Mouse (Mus musculus) kidney, embryonic 16.5 days (tissue): ENCODE measurements around the gene Erc2. TPM values are rescaled to one million over a fixed set of nuclear protein-coding genes. Genes with fewer than 3 reads are reported as not detected.

ENCODE experiments used
- ATAC-seq: fragments of 200-750 bp; cut with Nextera tagmentation; 2 replicates; pipeline ENCODE4 v1.8.0; 2017; ENCODE audit warnings: moderate TSS enrichment; ENCODE audit not compliant: low FRiP score, low TSS enrichment
- H3K27ac ChIP-seq: fragments of 300-500 bp; sonication (generic); 2 replicates; pipeline ENCODE4 v1.5.1; 2014; ENCODE audit warnings: low read length
- H3K27me3 ChIP-seq: fragments of 300-500 bp; sonication (generic); 2 replicates; pipeline ENCODE4 v1.6.1; 2014; ENCODE audit warnings: low read length, control low read depth, mixed read lengths; ENCODE audit not compliant: insufficient read depth
- H3K36me3 ChIP-seq: fragments of 300-500 bp; sonication (generic); 2 replicates; pipeline ENCODE4 v1.6.1; 2014; ENCODE audit warnings: low read length, control low read depth, mixed read lengths; ENCODE audit not compliant: insufficient read depth
- H3K4me1 ChIP-seq: fragments of 300-500 bp; sonication (generic); 2 replicates; pipeline ENCODE4 v1.6.1; 2014; ENCODE audit warnings: low read length, control low read depth, mixed read lengths; ENCODE audit not compliant: insufficient read depth
- H3K4me2 ChIP-seq: fragments of 300-500 bp; sonication (generic); replicated peaks from 2 replicates; pipeline ENCODE4 v1.6.1; 2014; ENCODE audit warnings: low read depth, low read length
- H3K4me3 ChIP-seq: fragments of 300-500 bp; sonication (generic); 2 replicates; pipeline ENCODE4 v1.5.1; 2014; ENCODE audit warnings: mild to moderate bottlenecking, low read length
- H3K9ac ChIP-seq: fragments of 300-500 bp; sonication (generic); replicated peaks from 2 replicates; pipeline ENCODE4 v1.6.1; 2014; ENCODE audit warnings: low read length
- H3K9me3 ChIP-seq: fragments of 300-500 bp; sonication (generic); 2 replicates; pipeline ENCODE4 v1.6.1; 2016; ENCODE audit warnings: low read length, control low read depth
- WGBS: fragments of 180-500 bp; shearing (Covaris S2); extraction: QIAGEN DNeasy Blood & Tissue Kit; methylation state at CpG from one replicate; pipeline ENCODE4 v1.1.7; 2014; 5-methylcytosine and 5-hydroxymethylcytosine counted together
- polyA plus RNA-seq: library from polyadenylated mRNA; unstranded; fragments of >200 nt; fragmentation: Nextera tagmentation; extraction: Ambion mirVana; gene quantifications from 2 replicates; pipeline ENCODE4 v1.2.1, GENCODE M21; 2015

Erc2 gene
- polyA plus RNA-seq, 1 experiment from 2014 or later = 4.9 TPM

- WGBS = 3% methylated on average over 6 of the region's 6 CpGs
- peak overlapping the region; percentile 98 for H3K4me2 ChIP-seq
- H3K9ac ChIP-seq = peak overlapping the region; percentile 78
- H3K4me1 ChIP-seq = peaks cover 9% of the 10 kb centered on the region; the same call in 1 of the 2 replicates
- no peak for ATAC-seq
- no peaks in the 10 kb centered on the region for H3K9me3 ChIP-seq
- H3K36me3 ChIP-seq = no peaks in the 10 kb centered on the region
- H3K27ac ChIP-seq = no peak overlapping the region
- H3K27me3 ChIP-seq = 0 out of 2 replicates have a peak, but pooled peaks cover 9% of the 10 kb centered on the region
- peak overlapping the region; percentile 82 for H3K4me3 ChIP-seq
These were observed 643 bp downstream of the Erc2 start for GRCm38 (mm10) chr14:27622923-27623219.

DNA sequence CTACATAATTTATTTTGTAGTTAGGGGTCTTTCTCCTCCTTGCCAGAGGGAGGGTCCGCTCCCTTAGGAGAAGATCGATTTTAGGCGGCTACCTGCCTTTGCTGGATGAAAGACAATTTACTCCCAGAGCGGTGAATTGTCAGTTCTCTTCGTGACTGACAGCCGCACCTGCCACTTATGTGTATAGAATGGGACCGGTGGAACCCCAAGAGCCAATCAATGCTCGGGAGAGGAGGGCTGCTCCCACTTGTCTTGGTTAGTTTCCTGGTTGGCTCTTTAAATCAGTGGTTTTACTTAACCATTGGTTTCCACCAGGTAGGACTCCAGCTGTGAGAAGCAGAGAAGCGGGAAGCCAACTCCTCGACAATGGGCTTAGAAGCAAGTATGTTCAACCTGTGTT is 1.1 kb downstream of the Erc2 start:
- Histone ChIP-seq H3K4me3 (peak overlapping the region; percentile 82), H3K4me1 (peaks cover 9% of the 10 kb centered on the region; the same call in 1 of the 2 replicates), H3K9me3 (no peaks in the 10 kb centered on the region), H3K27me3 (0 out of 2 replicates have a peak, but pooled peaks cover 9% of the 10 kb centered on the region), H3K36me3 (no peaks in the 10 kb centered on the region), H3K9ac (no peak overlapping the region), H3K4me2 (peak overlapping the region; percentile 98), H3K27ac (no peak overlapping the region)
- peak; percentile 56; the same call in 1 of the 2 replicates for ATAC-seq
- WGBS = 9% methylated on average over 10 of the region's 10 CpGs

DNA sequence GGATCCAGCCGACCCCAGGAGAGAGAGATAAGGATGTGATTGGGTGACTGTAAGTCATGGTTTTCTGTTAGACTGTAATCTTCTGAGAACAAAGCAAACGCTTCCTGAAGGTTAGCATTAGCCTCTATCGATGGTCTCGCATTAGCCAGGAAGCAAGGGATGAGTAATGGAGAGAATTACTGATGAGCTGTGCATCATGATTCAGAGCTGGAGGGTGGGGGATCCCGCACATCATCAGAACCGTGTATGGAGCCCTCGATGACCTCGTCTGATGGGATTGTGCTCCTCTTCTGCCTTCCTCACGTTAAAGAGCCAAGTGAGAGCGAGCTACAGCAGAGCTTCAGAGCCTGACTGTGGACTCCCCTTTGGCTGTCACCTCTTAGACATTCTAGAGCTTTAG is 6.5 kb downstream of the Erc2 start:
- no peaks in the 10 kb centered on the region for H3K9me3 ChIP-seq
- WGBS = 77% methylated on average over 10 of the region's 10 CpGs
- no peak overlapping the region for H3K4me2 ChIP-seq
- H3K4me1 ChIP-seq = no peaks in the 10 kb centered on the region
- H3K36me3 ChIP-seq = no peaks in the 10 kb centered on the region
- H3K9ac ChIP-seq = no peak overlapping the region
- no peak for ATAC-seq
- H3K27me3 ChIP-seq = 0 out of 2 replicates have a peak, but pooled peaks cover 1% of the 10 kb centered on the region
- no peak overlapping the region for H3K27ac ChIP-seq
- H3K4me3 ChIP-seq = no peak overlapping the region

DNA sequence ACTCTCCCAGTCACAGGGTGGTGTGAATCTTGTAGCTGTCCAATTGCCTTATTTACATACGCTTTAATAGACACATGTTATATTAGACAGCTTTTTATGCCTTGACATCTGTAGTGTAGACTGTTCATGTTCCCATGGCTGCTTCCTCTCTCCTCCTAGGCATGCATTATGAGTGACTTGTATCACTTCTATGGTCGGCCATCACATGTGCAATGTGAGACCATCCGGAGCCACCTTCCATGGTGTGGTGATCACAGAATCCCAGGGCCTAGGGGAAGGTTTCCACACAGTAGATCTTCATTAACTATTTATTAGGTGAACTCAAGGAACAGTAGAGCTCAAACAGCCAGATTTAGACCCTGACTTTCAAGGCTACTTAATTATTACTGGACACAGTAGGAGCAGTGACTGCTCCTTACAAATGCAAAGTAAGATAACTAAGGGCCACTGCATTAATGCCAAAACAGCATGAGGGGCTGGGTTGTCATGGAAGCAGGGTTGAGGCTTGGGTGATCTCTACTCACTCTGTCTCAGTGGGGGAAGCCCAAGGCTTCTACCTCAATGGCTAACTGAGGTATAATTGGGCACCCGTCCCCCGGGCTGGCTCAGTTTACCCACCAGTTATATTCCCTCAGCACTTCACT is 7.3 kb downstream of the Erc2 start:
- no peaks in the 10 kb centered on the region for H3K9me3 ChIP-seq
- H3K36me3 ChIP-seq = no peaks in the 10 kb centered on the region
- peak; percentile 19; the same call in 1 of the 2 replicates for ATAC-seq
- H3K27me3 ChIP-seq = no peaks in the 10 kb centered on the region
- no peak overlapping the region for H3K4me3 ChIP-seq
- no peaks in the 10 kb centered on the region for H3K4me1 ChIP-seq
- H3K27ac ChIP-seq = no peak overlapping the region
- 62% methylated on average over 5 of the region's 5 CpGs for WGBS
- no peak overlapping the region for H3K4me2 ChIP-seq
- no peak overlapping the region for H3K9ac ChIP-seq

DNA sequence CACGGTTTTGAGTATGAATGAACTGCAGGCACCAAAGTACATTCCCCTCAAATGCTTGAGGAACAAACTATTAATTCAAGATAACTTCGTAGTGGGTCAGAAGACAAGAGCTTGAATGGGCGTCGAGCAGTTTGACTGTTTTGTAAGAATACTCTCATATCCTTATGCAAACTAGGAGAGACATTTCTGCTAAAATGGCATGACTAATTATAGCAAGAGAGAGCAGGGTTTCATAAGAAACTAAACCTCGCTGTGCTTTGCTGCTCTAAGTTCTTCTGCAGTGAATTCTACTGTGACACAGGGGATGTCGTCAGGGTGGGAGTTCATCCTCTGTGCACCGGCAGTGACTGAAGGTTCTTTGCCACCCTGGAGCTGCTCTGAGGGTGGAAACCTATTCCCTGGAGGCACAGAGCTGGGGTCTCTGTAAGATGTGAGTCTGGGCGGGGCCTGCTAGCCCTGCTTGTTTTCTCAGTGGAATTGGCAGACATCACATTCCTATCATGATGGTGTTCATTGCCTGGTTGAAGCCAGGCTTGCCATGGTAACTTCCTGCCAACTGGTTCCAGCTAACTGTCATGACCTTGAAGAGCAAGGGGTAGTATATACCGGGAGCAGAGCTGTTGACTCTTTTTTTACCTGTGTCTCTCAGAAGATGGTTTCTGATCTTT is 8.9 kb downstream of the Erc2 start:
- H3K27ac ChIP-seq = no peak overlapping the region

GRCm38 (mm10) chr14:27634761-27635160 is 12.5 kb downstream of the Erc2 start:
- ATAC-seq = no peak
- H3K27ac ChIP-seq = no peak overlapping the region
- H3K4me3 ChIP-seq = no peak overlapping the region
- H3K4me2 ChIP-seq = no peak overlapping the region
- H3K9me3 ChIP-seq = no peaks in the 10 kb centered on the region
- H3K27me3 ChIP-seq = no peaks in the 10 kb centered on the region
- no peaks in the 10 kb centered on the region for H3K4me1 ChIP-seq
- no peak overlapping the region for H3K9ac ChIP-seq
- WGBS = 69% methylated on average over 6 of the region's 6 CpGs
- H3K36me3 ChIP-seq = no peaks in the 10 kb centered on the region

More for the DNA sequence above, 8.9 kb downstream of the Erc2 start:
- no peaks in the 10 kb centered on the region for H3K4me1 ChIP-seq
- H3K9me3 ChIP-seq = no peaks in the 10 kb centered on the region
- ATAC-seq = no peak
- no peak overlapping the region for H3K4me2 ChIP-seq
- WGBS = 78% methylated on average over 9 of the region's 9 CpGs
- H3K27me3 ChIP-seq = no peaks in the 10 kb centered on the region
- no peak overlapping the region for H3K9ac ChIP-seq
- no peak overlapping the region for H3K4me3 ChIP-seq
- H3K36me3 ChIP-seq = no peaks in the 10 kb centered on the region

- 92% methylated on average over 2 of the region's 2 CpGs for WGBS
- H3K9me3 ChIP-seq = no peaks in the 10 kb centered on the region
- H3K36me3 ChIP-seq = no peaks in the 10 kb centered on the region
- H3K4me1 ChIP-seq = no peaks in the 10 kb centered on the region
- ATAC-seq = no peak
- H3K27ac ChIP-seq = no peak overlapping the region
- no peak overlapping the region for H3K4me2 ChIP-seq
- no peak overlapping the region for H3K4me3 ChIP-seq
- no peaks in the 10 kb centered on the region for H3K27me3 ChIP-seq
- H3K9ac ChIP-seq = no peak overlapping the region
These were observed 14.3 kb downstream of the Erc2 start for GRCm38 (mm10) chr14:27636556-27636955.

DNA sequence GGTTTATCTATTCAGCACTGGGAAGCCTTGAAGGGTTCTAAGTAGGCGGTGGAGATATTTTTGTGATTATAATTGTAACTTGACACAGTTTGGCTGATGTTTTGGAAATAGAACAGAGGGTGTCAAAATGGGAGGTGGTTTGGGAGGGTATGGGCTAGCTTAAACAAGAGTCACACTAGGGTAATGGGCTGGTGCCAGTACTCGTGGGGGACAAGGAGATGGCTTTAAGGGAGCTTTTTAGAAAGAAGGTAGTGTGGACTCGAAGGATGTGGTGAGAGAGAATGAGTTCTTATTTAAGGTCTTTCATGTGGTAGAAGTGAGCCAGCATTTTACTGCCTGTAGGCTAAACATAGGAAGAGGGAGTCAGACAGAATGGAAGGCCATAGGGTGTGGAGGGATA is 19.2 kb downstream of the Erc2 start:
- Histone ChIP-seq H3K27me3 (no peaks in the 10 kb centered on the region), H3K27ac (no peak overlapping the region), H3K9ac (no peak overlapping the region), H3K4me2 (no peak overlapping the region), H3K4me1 (no peaks in the 10 kb centered on the region), H3K9me3 (no peaks in the 10 kb centered on the region), H3K36me3 (no peaks in the 10 kb centered on the region), H3K4me3 (no peak overlapping the region)
- WGBS = 84% methylated on average over 3 of the region's 3 CpGs
- no peak for ATAC-seq

GRCm38 (mm10) chr14:27642981-27643380 is 20.8 kb downstream of the Erc2 start:
- Histone ChIP-seq H3K27ac (no peak overlapping the region), H3K9ac (no peak overlapping the region), H3K4me1 (no peaks in the 10 kb centered on the region), H3K9me3 (no peaks in the 10 kb centered on the region), H3K4me2 (no peak overlapping the region), H3K27me3 (no peaks in the 10 kb centered on the region), H3K4me3 (no peak overlapping the region), H3K36me3 (no peaks in the 10 kb centered on the region)
- no peak for ATAC-seq
- 62% methylated on average over 2 of the region's 2 CpGs for WGBS

DNA sequence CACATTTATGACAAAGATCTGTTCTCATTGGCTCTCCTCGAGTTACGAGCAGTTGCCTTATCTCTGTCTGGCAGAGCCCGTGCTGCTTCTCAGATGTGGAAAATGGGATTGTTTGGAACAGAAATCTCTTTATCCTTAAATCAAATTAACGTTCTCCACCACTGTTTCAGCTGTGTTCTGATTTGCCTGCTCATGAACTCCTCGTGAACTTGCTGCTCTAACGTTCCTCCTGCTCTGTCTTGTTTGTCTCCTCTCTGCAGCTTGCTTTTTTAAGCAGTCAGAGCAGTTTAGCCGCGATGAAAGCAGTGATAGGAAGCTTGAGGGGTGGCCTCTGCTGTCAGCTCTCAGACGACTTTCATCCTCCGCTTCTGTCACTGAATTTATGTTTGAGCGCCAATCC is 32.4 kb downstream of the Erc2 start:
- Histone ChIP-seq H3K27ac (0 out of 2 replicates have a peak overlapping the region, but pooled peaks have one; percentile 32), H3K4me3 (no peak overlapping the region), H3K27me3 (no peaks in the 10 kb centered on the region), H3K4me2 (0 out of 2 replicates have a peak overlapping the region, but pooled peaks have one; percentile 3), H3K9ac (no peak overlapping the region), H3K9me3 (no peaks in the 10 kb centered on the region), H3K4me1 (peaks cover 5% of the 10 kb centered on the region), H3K36me3 (no peaks in the 10 kb centered on the region)
- WGBS = 15% methylated on average over 11 of the region's 11 CpGs
- ATAC-seq = peak; percentile 54; the same call in 1 of the 2 replicates
